Mouse (Mus musculus): ENCODE measurements around the gene Krt12.
A peak's percentile ranks its signal among the peaks of the same experiment; 100 is the strongest.

Krt12 gene

GRCm38 (mm10) chr11:99396661-99397060 is 25.4 kb downstream of the Krt12 start:
- DNase-seq, result no peak

- DNase-seq, result no peak
Measured at GRCm38 (mm10) chr11:99396034-99396433, 26.0 kb downstream of the Krt12 start.

- DNase-seq, result no peak
Measured at GRCm38 (mm10) chr11:99392492-99392891, 29.6 kb downstream of the Krt12 start.

GRCm38 (mm10) chr11:99391375-99391774 is 30.7 kb downstream of the Krt12 start:
- no peak for DNase-seq

GRCm38 (mm10) chr11:99390866-99391265 is 31.2 kb downstream of the Krt12 start:
- DNase-seq, result no peak

GRCm38 (mm10) chr11:99389264-99389663 is 32.8 kb downstream of the Krt12 start, which contains the start of gene Krt10:
Gene Krt10, minus strand, starts transcription at chr11:99389364.
- no peak for DNase-seq

GRCm38 (mm10) chr11:99388661-99389060 is 33.4 kb downstream of the Krt12 start:
- no peak for DNase-seq

- DNase-seq, result peak; percentile 58 to 61
Measured at GRCm38 (mm10) chr11:99385813-99386721, 36.0 kb downstream of the Krt12 start.

GRCm38 (mm10) chr11:99379568-99379967 is 42.5 kb downstream of the Krt12 start:
- DNase-seq, result peak in 1 of 2 experiments; percentile 17

GRCm38 (mm10) chr11:99374803-99375202 is 47.3 kb downstream of the Krt12 start, which contains the start of gene Krt28:
Gene Krt28, minus strand, starts transcription at chr11:99374903.
- no peak for DNase-seq

- DNase-seq, result no peak
Measured at GRCm38 (mm10) chr11:99369853-99370451, 52.1 kb downstream of the Krt12 start.

- DNase-seq, result no peak
Measured at GRCm38 (mm10) chr11:99369229-99369628, 52.8 kb downstream of the Krt12 start.

GRCm38 (mm10) chr11:99366791-99367190 is 55.3 kb downstream of the Krt12 start:
- DNase-seq, result no peak

Data from thymus, adult 18-20 months (tissue).